Mouse (Mus musculus) midbrain, embryonic 11.5 days (tissue): ENCODE measurements at regions not wholly inside any gene's neighbourhood (a gene's known extent, or its start where the extent isn't known, plus 50 kb on each side); places are given as distances from the start of the nearest gene placed in this dataset.

Source experiments
- ATAC-seq: fragments of 200-750 bp; cut with Nextera tagmentation; 2 replicates; pipeline ENCODE4 v1.8.0; 2017; ENCODE audit warnings: moderate TSS enrichment, moderate library complexity; ENCODE audit not compliant: low FRiP score
- DNase-seq: peaks from one replicate; pipeline ENCODE4 v3.0.0; 2015; ENCODE audit warnings: low spot score; ENCODE audit errors: missing footprints
- H3K27ac ChIP-seq: fragments of 300-500 bp; sonication (generic); 2 replicates; pipeline ENCODE4 v1.5.1; 2014; ENCODE audit warnings: low read depth, low read length
- H3K27me3 ChIP-seq: fragments of 300-500 bp; sonication (generic); 2 replicates; pipeline ENCODE4 v1.6.1; 2014; ENCODE audit warnings: mild to moderate bottlenecking, low read length, moderate library complexity, mixed read lengths; ENCODE audit not compliant: control insufficient read depth, insufficient read depth
- H3K36me3 ChIP-seq: fragments of 300-500 bp; sonication (generic); 2 replicates; pipeline ENCODE4 v1.6.1; 2014; ENCODE audit warnings: mild to moderate bottlenecking, low read length, moderate library complexity, mixed read lengths; ENCODE audit not compliant: control insufficient read depth, insufficient read depth
- H3K4me1 ChIP-seq: fragments of 300-500 bp; sonication (generic); 2 replicates; pipeline ENCODE4 v1.6.1; 2014; ENCODE audit warnings: low read length; ENCODE audit not compliant: control insufficient read depth, insufficient read depth
- H3K4me2 ChIP-seq: fragments of 300-500 bp; sonication (generic); 2 replicates; pipeline ENCODE4 v1.6.1; 2014; ENCODE audit warnings: mild to moderate bottlenecking, moderate library complexity
- H3K4me3 ChIP-seq: fragments of 300-500 bp; sonication (generic); 2 replicates; pipeline ENCODE4 v1.5.1; 2014; ENCODE audit warnings: low read depth, low read length
- H3K9ac ChIP-seq: fragments of 300-500 bp; sonication (generic); 2 replicates; pipeline ENCODE4 v1.6.1; 2014; ENCODE audit warnings: low read length
- H3K9me3 ChIP-seq: fragments of 300-500 bp; sonication (generic); 2 replicates; pipeline ENCODE4 v1.6.1; 2016; ENCODE audit warnings: low read length; ENCODE audit not compliant: control insufficient read depth
- WGBS: fragments of 180-500 bp; shearing (Covaris S2); extraction: QIAGEN DNeasy Blood & Tissue Kit; methylation state at CpG from one replicate; pipeline ENCODE4 v1.1.7; 2014; 5-methylcytosine and 5-hydroxymethylcytosine counted together

- peaks cover 34% of the 10 kb centered on the region for H3K4me1 ChIP-seq
- peak; percentile 92 for DNase-seq
- ATAC-seq: no peak
Measured at GRCm38 (mm10) chr5:120281840-120282565, 149.5 kb upstream of the Lhx5 start.

GRCm38 (mm10) chr5:120284625-120285024 is 146.9 kb upstream of the Lhx5 start:
- no peak overlapping the region for H3K4me2 ChIP-seq
- H3K27me3 ChIP-seq: peaks cover 68% of the 10 kb centered on the region
- DNase-seq: peak; percentile 92
- H3K9ac ChIP-seq: peak overlapping the region; percentile 38; the same call in 1 of the 2 replicates
- no peak overlapping the region for H3K4me3 ChIP-seq
- no peak; the same call in 1 of the 2 replicates for ATAC-seq
- no peaks in the 10 kb centered on the region for H3K36me3 ChIP-seq
- H3K4me1 ChIP-seq: peaks cover 48% of the 10 kb centered on the region
- 55% methylated on average over 8 of the region's 8 CpGs for WGBS
- H3K27ac ChIP-seq: peak overlapping the region; percentile 71
- peaks cover under 1% of the 10 kb centered on the region; the same call in 1 of the 2 replicates for H3K9me3 ChIP-seq

More at GRCm38 (mm10) chr5:120281840-120282565, 149.5 kb upstream of the Lhx5 start:
- H3K9me3 ChIP-seq: no peaks in the 10 kb centered on the region
- H3K27me3 ChIP-seq: peaks cover 83% of the 10 kb centered on the region
- no peak overlapping the region for H3K4me3 ChIP-seq
- 29% methylated on average over 18 of the region's 18 CpGs for WGBS
- H3K27ac ChIP-seq: no peak overlapping the region
- H3K36me3 ChIP-seq: no peaks in the 10 kb centered on the region
- no peak overlapping the region for H3K9ac ChIP-seq
- H3K4me2 ChIP-seq: no peak overlapping the region

- Histone ChIP-seq H3K4me1 (peaks cover 44% of the 10 kb centered on the region), H3K27ac (peak overlapping the region; percentile 71), H3K9me3 (peaks cover 5% of the 10 kb centered on the region; the same call in 1 of the 2 replicates), H3K4me2 (no peak overlapping the region; the same call in 1 of the 2 replicates), H3K36me3 (no peaks in the 10 kb centered on the region), H3K27me3 (peaks cover 66% of the 10 kb centered on the region), H3K4me3 (no peak overlapping the region), H3K9ac (no peak overlapping the region)
- WGBS: 20% methylated on average over 9 of the region's 9 CpGs
- no peak for DNase-seq
- ATAC-seq: peak; percentile 28; the same call in 1 of the 2 replicates
Measured at GRCm38 (mm10) chr5:120285036-120285435, 146.5 kb upstream of the Lhx5 start.

GRCm38 (mm10) chr5:120286787-120287186 is 144.7 kb upstream of the Lhx5 start:
- H3K4me1 ChIP-seq: peaks cover 29% of the 10 kb centered on the region
- H3K4me2 ChIP-seq: no peak overlapping the region
- H3K36me3 ChIP-seq: no peaks in the 10 kb centered on the region
- no peak for DNase-seq
- no peak overlapping the region for H3K9ac ChIP-seq
- no peak for ATAC-seq
- no peak overlapping the region for H3K4me3 ChIP-seq
- no peak overlapping the region for H3K27ac ChIP-seq
- peaks cover 63% of the 10 kb centered on the region for H3K27me3 ChIP-seq
- 71% methylated on average over 4 of the region's 4 CpGs for WGBS
- H3K9me3 ChIP-seq: peaks cover 11% of the 10 kb centered on the region

- Histone ChIP-seq H3K9ac (peak overlapping the region; percentile 20; the same call in 1 of the 2 replicates), H3K4me3 (no peak overlapping the region)
Measured at GRCm38 (mm10) chr5:120288036-120288684, 143.3 kb upstream of the Lhx5 start.

GRCm38 (mm10) chr5:120294526-120295078 is 136.9 kb upstream of the Lhx5 start:
- H3K9ac ChIP-seq: no peak overlapping the region
- H3K4me3 ChIP-seq: no peak overlapping the region
- ATAC-seq: peak; percentile 57
- H3K27me3 ChIP-seq: peaks cover 74% of the 10 kb centered on the region
- peaks cover 11% of the 10 kb centered on the region for H3K9me3 ChIP-seq
- H3K4me1 ChIP-seq: peaks cover 7% of the 10 kb centered on the region; the same call in 1 of the 2 replicates
- no peak overlapping the region for H3K27ac ChIP-seq
- H3K4me2 ChIP-seq: no peak overlapping the region
- H3K36me3 ChIP-seq: no peaks in the 10 kb centered on the region
- DNase-seq: no peak
- 33% methylated on average over 16 of the region's 16 CpGs for WGBS

More at GRCm38 (mm10) chr5:120288036-120288684, 143.3 kb upstream of the Lhx5 start:
- DNase-seq (peak; percentile 98), ATAC-seq (peak; percentile 91)
- Histone ChIP-seq H3K36me3 (no peaks in the 10 kb centered on the region), H3K4me1 (peaks cover 29% of the 10 kb centered on the region), H3K27ac (peak overlapping the region; percentile 72), H3K27me3 (peaks cover 62% of the 10 kb centered on the region), H3K9me3 (peaks cover 11% of the 10 kb centered on the region), H3K4me2 (peak overlapping the region; percentile 24)
- WGBS: 3% methylated on average over 23 of the region's 23 CpGs

- WGBS: 13% methylated on average over 10 of the region's 10 CpGs
- Histone ChIP-seq H3K9me3 (no peaks in the 10 kb centered on the region), H3K27ac (no peak overlapping the region), H3K27me3 (peaks cover 81% of the 10 kb centered on the region), H3K9ac (no peak overlapping the region), H3K4me3 (no peak overlapping the region), H3K4me1 (peaks cover 23% of the 10 kb centered on the region), H3K36me3 (no peaks in the 10 kb centered on the region), H3K4me2 (no peak overlapping the region)
- ATAC-seq (no peak), DNase-seq (no peak)
Measured at GRCm38 (mm10) chr5:120297190-120297589, 134.3 kb upstream of the Lhx5 start.

- peaks cover 28% of the 10 kb centered on the region for H3K4me1 ChIP-seq
- DNase-seq (no peak), ATAC-seq (no peak)
- 58% methylated on average over 3 of the region's 3 CpGs for WGBS
- no peak overlapping the region for H3K4me3 ChIP-seq
- H3K36me3 ChIP-seq: no peaks in the 10 kb centered on the region
- no peak overlapping the region for H3K4me2 ChIP-seq
- peaks cover 82% of the 10 kb centered on the region for H3K27me3 ChIP-seq
- no peak overlapping the region for H3K27ac ChIP-seq
- H3K9ac ChIP-seq: no peak overlapping the region
- H3K9me3 ChIP-seq: no peaks in the 10 kb centered on the region
Measured at GRCm38 (mm10) chr5:120297665-120298282, 133.7 kb upstream of the Lhx5 start.
